Mouse (Mus musculus): Measurements from ENCODE around the gene Tbcel.

The Tbcel gene

GRCm38 (mm10) chr9:42442100-42442499 lies 65.5 kb downstream of the Tbcel start:
- DNase-seq (ENCODE audit: low spot score in 2 of 2), result no peak

DNA sequence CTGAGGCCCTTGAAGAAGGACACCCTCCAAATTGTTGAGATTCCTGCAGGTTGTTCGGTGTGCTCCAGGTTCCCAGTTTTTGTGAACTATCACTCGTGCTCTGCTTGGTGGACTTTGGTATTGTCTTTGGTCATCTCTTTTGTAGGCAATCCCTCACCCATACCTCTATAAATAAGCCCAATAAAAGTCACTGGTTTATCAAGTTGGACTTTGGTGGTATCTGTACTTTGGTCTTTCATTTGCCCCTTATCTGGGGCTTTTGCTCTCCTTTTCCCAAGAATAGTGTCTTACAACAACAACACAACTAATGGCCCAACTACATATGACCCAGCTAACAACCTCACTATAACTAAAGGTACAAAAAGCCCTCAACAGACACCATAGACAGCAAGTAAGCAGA lies 66.4 kb downstream of the Tbcel start:
- no peak for DNase-seq (ENCODE audit: low spot score in 2 of 2)

DNA sequence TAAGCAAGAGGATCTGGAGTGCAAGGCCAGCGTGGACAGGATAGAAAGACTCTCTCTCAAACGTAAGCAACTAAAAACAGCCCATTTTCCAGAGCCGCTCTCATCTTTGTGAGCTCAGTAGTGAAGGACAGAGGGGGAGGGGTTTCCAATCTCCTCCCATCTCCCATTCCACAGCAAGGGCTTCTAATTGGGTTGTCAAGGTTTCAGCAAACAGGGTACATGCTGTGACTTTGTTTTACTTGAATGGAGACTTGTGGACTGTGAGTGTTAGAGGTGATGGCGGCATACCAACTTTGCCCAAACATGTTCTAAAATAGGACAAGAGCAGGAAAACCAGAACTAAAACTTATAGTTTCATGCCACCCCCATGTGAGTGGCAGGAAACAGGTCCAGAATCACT lies 68.2 kb downstream of the Tbcel start:
- no peak for DNase-seq (ENCODE audit: low spot score in 2 of 2)

GRCm38 (mm10) chr9:42432155-42432554 lies 75.5 kb downstream of the Tbcel start:
- DNase-seq (ENCODE audit: low spot score in 2 of 2), result no peak

- no peak for DNase-seq (ENCODE audit: low spot score in 2 of 2)
Observed at GRCm38 (mm10) chr9:42431606-42432005, 76.0 kb downstream of the Tbcel start.

GRCm38 (mm10) chr9:42428060-42428924 lies 79.3 kb downstream of the Tbcel start:
- DNase-seq (ENCODE audit: low spot score in 2 of 2), result no peak

GRCm38 (mm10) chr9:42426661-42427358 lies 80.8 kb downstream of the Tbcel start:
- no peak for DNase-seq (ENCODE audit: low spot score in 2 of 2)

DNA sequence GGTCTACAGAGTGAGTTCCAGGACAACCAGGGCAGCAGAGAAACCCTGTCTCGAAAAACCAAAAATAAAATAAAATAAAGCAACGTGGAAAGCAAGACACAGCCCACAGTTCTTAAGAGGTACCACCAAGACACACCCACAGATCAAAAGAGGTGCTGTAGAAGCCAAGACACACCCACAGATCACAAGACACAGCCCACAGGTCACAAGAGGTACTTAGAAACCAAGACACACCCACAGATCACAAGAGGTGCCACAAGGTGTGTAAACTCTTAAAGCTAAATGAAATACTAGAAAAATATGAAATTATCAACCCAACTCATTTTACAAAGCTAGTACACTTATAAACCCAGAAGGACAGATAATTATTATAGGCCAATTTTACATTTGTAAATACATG lies 84.0 kb downstream of the Tbcel start:
- DNase-seq (ENCODE audit: low spot score in 2 of 2), result no peak

- DNase-seq (ENCODE audit: low spot score in 2 of 2), result no peak
Observed at GRCm38 (mm10) chr9:42419687-42420086, 87.9 kb downstream of the Tbcel start.

GRCm38 (mm10) chr9:42418786-42419185 lies 88.8 kb downstream of the Tbcel start:
- no peak for DNase-seq (ENCODE audit: low spot score in 2 of 2)

DNA sequence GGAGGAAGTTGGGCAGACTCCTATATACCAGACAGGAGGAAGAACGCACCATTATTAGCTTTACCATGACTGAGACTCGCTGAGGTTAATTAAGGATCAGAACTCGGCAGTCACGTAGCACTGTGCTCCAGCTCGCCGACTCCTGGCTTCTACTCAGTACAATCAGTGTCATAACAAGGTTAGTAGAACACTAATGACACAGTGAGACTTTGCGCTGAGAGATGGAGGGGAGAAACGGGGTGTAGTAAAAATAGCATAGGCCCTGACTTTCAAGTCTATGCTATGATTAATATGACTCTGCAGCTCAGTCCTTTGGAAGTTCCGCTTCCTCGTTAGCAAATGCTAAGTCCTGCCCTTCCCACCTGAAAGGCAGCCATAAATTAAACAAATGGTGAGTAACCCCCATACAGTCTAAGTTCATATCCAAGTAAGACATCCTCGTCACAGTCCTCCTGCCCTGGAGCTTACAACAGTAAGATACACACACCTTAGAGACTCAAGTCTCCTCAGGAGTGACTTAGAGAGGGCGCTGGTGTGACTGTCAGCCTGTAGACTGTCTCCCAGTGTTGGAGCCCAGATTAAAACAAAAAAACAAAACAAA lies 90.2 kb downstream of the Tbcel start:
- no peak for DNase-seq (ENCODE audit: low spot score in 2 of 2)

- no peak for DNase-seq (ENCODE audit: low spot score in 2 of 2)
Observed at GRCm38 (mm10) chr9:42415184-42415583, 92.4 kb downstream of the Tbcel start.

- no peak for DNase-seq (ENCODE audit: low spot score in 2 of 2)
Observed at GRCm38 (mm10) chr9:42413345-42413744, 94.3 kb downstream of the Tbcel start.

GRCm38 (mm10) chr9:42411296-42411695 lies 96.3 kb downstream of the Tbcel start:
- no peak for DNase-seq (ENCODE audit: low spot score in 2 of 2)

- DNase-seq (ENCODE audit: low spot score in 2 of 2), result peak; percentile 36 to 61
Observed at GRCm38 (mm10) chr9:42405736-42406135, 101.9 kb downstream of the Tbcel start.

GRCm38 (mm10) chr9:42401486-42401885 lies 106.1 kb downstream of the Tbcel start:
- DNase-seq (ENCODE audit: low spot score in 2 of 2), result no peak

GRCm38 (mm10) chr9:42399829-42400228 lies 107.8 kb downstream of the Tbcel start, which contains the start of gene Tecta:
Gene Tecta, minus strand, starts transcription at chr9:42399929.
- DNase-seq (ENCODE audit: low spot score in 2 of 2), result no peak

- no peak for DNase-seq (ENCODE audit: low spot score in 2 of 2)
Observed at GRCm38 (mm10) chr9:42396141-42396540, 111.5 kb downstream of the Tbcel start.

DNA sequence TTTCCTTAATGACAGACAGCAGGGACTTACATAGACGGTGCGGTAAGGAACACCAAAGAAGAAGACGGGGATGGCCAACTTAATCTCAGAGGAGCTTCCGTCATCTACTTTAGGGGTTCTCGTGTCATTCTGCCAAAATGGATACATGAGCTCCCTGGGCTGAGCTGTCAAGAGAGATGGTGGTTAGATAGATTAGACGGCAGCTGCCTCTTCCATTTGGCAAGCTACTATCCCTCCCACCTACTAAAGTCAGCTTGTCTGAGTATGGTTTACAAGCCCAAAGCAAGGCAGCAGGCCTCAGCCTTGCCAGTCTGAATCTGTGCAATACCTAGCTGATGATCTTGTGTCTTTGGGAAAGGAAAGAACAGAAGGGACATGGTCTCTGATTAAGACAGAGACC lies 112.7 kb downstream of the Tbcel start:
- DNase-seq (ENCODE audit: low spot score in 2 of 2), result no peak

DNA sequence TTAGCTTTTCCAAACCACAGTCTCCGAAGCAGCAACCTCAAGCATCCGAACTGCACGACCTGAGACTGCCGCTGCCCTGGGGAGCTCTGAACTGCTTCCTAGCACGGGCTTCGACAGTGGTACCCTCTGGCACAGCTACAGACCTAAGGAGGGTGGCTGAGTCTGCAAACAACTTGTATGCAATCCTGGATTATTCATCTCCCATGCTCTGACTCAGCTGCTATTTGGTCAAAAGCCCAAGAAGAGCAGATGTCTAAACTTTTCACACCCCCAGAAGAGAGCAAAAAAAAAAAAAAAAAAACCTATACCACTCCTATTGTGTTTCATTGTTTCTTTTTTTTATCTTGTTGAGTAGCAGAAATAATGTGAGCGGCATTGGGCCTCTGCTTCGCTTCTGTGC lies 113.3 kb downstream of the Tbcel start:
- DNase-seq (ENCODE audit: low spot score in 2 of 2), result no peak

DNA sequence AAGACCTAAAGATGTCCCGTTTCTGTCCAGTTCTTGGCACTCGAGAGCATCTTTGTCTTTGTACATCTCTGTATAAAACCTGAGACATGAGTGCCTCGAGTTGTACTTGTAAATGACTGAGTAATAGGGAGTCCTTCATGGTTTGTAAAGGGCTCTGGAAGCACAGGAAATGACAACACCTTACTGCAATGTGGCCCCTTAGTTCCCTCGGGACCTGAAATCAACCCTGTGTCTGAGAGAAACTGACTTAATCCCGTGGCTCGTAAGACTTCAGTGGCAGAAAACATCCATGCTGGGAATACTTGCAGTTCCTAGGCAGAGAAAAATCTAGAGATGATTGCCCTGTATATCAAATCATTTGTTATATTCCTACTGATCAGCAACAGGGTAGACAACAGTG lies 114.7 kb downstream of the Tbcel start:
- no peak for DNase-seq (ENCODE audit: low spot score in 2 of 2)

GRCm38 (mm10) chr9:42388490-42388889 lies 119.1 kb downstream of the Tbcel start:
- DNase-seq (ENCODE audit: low spot score in 2 of 2), result no peak

DNA sequence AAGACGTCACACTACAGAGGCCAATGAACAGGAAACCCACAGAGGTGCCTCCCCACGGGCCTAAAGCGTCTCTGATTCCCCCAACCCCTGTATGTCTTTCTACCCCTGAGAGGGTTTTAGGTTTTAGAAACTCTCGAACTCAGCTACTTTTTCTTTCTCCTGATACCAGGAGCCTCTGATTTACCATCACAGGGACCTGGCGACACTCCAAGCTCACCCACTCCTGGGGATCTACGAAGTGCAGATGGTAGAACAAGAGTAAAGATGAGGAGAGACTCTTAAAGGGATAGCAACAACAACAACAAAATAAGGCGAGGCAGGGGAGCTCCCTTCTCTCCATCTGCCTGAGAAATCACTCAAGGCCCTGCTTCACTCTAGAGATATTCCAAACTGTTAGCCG lies 120.6 kb downstream of the Tbcel start:
- DNase-seq (ENCODE audit: low spot score in 2 of 2), result no peak

Data from frontal cortex, postnatal 36 days (tissue).